Mouse (Mus musculus) left cerebral cortex, adult 18-20 months (tissue): ENCODE measurements around the gene Olfr287. TPM values are rescaled to one million over a fixed set of nuclear protein-coding genes. Genes with fewer than 3 reads are reported as not detected.

Experiments
- DNase-seq, 2 experiments: peaks; one replicate each; pipeline ENCODE4 v3.0.0; 2021 to 2022; ENCODE audit warnings: low spot score in 2 of 2, mixed read lengths in 1 of 2
- total RNA-seq, 2 experiments: library from RNA; stranded (reverse); gene quantifications; 2 replicates each; pipeline ENCODE4 v1.2.3; 2021

The Olfr287 gene
- total RNA-seq, 2 experiments from 2014 or later = 3.9 to 4.9 TPM

DNA sequence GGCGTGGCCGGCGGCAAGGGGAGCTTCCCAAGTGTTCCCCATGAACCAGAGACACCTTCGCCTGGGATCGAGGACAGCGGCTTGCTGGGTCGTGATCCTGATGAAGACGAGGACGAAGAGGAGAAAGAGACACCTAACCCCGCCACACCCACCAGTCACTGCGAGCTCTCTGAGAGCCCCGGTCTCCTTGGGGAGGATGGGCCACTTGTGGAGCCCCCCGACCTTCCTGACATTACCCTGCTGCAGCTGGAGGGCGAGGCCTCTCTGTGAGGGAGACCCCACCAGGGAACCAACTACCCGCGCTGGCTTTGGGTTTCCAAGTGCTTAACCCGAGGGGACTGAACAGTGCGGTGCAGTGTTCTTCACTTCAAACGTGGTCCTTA, 52.2 kb downstream of the Olfr287 start:
- DNase-seq = no peak

DNA sequence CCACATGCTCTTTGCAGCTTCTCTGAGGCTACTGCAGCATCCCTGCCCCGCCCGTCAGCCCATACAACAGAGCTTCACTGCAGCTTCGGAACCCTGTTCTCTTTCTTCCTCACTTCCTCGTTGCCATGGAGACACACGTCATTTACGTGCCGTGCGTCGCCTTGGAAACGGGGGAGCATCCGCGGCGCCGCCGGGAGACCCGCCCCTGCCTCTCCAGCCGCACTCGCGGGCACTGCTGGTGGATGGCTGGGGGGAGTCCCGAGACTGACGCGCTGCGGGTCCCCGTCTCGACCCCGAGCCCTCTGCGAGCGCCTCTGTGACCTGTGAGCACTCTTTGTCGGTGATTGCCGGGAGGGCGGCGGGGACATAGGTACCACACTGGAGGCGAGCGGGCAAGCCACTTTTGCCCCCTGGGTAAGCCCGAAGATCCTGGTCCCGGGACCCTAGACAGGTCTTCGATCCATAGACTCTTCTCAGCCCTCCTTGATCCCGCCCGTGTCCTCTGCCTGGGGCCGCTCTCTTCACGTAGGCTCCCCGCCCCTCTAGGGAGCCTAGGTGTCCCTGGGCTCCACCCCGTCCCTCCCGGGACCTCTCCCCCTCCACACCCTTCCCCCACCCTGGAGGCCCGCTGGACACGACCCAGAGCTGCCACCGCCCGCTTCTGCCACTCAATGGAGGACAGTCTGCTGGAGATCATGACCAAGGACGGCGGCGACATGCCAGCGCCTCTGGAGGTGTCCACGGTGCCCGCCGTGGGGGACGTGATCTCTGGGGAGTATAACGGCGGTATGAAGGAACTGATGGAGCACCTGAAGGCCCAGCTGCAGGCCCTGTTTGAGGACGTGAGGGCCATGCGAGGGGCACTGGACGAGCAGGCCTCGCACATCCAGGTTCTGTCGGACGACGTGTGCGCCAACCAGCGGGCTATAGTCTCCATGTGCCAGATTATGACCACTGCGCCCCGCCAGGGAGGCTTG, 52.9 kb downstream of the Olfr287 start:
- DNase-seq = peak; percentile 92 to 93

DNA sequence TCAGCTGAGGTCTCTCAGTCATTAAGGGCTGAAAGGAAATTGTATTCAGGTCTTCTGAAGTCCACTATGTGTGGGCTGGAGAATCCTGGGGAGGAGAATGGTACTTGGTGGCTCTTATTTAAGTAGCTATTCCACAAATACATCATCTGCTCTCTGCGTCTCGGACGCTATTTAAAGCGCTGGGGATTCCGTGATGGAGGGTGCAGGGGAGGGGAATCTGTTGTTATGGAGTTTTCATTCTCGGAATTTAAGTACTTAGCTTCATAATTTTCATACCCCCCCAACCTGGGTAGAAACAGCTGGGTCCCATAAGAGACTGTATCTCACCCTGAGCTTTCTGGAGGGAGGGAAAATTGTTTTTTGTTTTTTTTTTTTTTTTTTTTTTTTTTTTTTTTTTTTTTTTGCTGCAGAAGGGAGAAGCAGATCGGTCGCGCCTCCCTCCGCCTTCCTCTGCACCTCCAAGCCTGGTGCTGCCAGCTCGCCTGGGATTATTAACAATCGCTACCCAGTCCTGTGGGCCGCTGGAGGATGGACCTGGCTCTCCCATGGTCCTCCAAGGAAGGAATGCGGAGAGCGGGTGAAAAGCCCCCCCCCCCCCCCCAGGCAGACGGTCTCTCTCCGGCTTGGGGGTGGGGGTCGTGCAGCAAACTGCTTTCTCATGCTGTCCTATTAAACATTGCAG, 53.8 kb downstream of the Olfr287 start, which contains the start of gene Ccdc184:
Gene Ccdc184, plus strand, starts transcription at position 196 of the 682 bp plus-strand sequence.
- peak in 1 of 2 experiments; percentile 15 for DNase-seq

DNA sequence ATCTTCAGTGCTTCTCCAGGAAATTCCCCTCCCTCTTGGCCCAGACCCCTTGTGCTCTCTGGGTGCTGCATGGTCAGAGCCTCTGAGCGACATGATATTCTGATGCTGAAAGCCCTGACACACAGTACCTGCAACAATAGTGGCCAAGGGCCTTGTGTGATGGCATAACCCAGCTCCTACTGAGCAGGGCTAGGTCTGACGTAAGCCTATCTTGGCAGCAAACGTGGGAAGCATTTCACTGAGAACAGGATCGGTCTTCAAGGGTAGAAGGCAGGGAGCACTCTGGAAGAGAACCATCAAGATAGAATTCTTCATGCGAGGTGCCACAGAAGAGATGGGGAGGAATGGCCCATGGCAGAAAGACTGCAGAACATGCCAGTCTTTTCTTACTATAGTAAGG, 55.3 kb downstream of the Olfr287 start, which contains the start of gene Asb8:
Gene Asb8, minus strand, starts transcription at position 101 of the 400 bp plus-strand sequence.
- no peak for DNase-seq

DNA sequence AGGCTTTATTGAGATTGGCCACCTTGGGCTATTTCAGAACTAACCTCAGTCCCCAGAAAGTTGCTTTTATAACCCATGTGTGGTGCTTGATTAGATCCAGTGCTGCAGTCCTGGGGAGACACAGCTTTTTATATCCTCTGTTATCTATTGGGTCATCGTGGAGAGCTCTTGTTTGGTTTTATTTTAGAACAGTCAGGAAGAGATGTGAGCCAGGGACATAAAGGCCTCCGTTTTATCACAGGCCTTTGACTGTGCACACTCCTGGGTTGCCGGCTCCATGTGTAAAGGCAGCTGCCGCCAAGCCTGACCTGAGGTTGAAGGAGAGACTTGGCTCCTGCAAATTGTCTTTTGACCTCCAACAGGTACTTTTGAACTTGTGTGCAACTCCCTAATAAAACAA, 58.3 kb downstream of the Olfr287 start:
- DNase-seq = no peak

DNA sequence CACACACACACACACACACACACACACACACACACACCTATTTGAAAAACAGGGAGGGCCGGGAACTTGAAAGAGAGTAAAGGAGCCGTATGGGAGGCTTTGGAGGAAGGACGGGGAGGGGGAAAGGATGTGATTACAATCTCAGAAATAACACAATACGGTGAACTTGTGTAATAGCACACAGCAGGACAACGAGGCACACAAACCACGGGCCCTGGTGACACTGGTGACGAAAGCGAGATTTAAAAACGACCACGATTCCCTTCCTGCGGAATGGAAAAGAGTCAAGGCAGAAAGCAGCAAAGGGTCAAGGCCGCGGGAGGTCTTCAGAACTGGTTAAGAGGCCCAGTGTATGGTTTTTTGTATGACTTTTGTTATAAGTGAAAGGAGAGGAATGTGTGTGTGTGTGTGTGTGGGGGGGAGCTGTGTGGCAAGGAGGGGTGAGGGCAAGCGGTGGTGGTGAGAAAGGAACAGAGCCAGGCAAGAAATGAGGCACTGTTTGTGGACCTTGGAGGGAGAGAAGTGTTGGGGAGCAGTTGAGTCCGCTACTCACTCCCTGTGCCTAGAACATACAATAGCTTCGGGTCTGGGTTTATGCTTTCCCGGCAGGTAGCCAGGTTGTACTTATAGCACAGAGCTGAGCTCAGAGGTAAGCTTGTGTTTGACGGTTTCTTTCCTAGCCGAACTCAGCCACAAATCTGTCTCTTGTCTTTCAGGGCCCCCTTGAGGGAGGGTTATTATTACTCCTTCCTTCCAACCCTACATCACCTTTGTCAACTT, 59.6 kb downstream of the Olfr287 start:
- no peak for DNase-seq

DNA sequence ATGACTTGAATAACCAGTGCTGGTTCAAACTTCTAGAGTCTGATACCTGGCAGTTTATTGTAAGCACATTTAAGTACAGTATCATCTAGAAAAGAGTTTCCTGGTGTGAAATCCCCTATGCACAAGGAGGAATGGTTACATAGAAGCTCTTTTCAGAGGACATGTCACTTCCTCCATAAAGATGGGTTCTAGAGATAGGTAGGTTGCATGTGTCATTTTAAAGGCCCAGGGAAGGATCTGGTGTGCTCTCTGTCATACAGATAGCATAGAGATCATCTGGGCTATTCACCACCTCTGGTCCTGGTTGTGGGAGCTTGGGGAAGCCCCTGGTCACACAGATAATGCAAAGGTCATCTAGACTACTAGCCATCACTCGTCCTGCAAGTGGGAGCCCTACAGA, 63.6 kb downstream of the Olfr287 start:
- DNase-seq = no peak

Other genes with a start within 250 kb of the Olfr287 start
- gene Col2a1, start 216.4 kb downstream of the Olfr287 start, total RNA-seq = under 1 TPM; 0.86 to 0.91 TPM
- gene Pfkm, start 128.5 kb downstream of the Olfr287 start, total RNA-seq = 100 to 1,000 TPM; 399 to 431 TPM
- 10 to 100 TPM; 11.7 to 11.8 TPM for gene Senp1, start 127.3 kb downstream of the Olfr287 start, total RNA-seq
- gene Asb8, start 55.4 kb downstream of the Olfr287 start, total RNA-seq = 10 to 100 TPM; 49.5 to 53.6 TPM
- 10 to 100 TPM; 22.5 to 23.2 TPM for gene Ccdc184, start 53.9 kb downstream of the Olfr287 start, total RNA-seq
- not detected for gene Olfr288, start 25.5 kb downstream of the Olfr287 start, total RNA-seq
- gene Gm44579, start 79 bp downstream of the Olfr287 start, total RNA-seq = under 1 TPM in 1 of 2 experiments, not detected in 1; 0.37 TPM
- gene Olfr286, start 13.4 kb upstream of the Olfr287 start, total RNA-seq = not detected
- gene H1fnt, start 36.2 kb upstream of the Olfr287 start, total RNA-seq = not detected
- 1 to 10 TPM; 6.6 to 7.1 TPM for gene Zfp641, start 75.1 kb upstream of the Olfr287 start, total RNA-seq
- gene Olfr285, start 96.3 kb upstream of the Olfr287 start, total RNA-seq = not detected
- gene Olfr284, start 119.9 kb upstream of the Olfr287 start, total RNA-seq = not detected
- gene Olfr283, start 159.9 kb upstream of the Olfr287 start, total RNA-seq = not detected
- not detected for gene Olfr282, start 210.2 kb upstream of the Olfr287 start, total RNA-seq
- not detected for gene Olfr281, start 231.5 kb upstream of the Olfr287 start, total RNA-seq
- not detected for gene OR5BS1P, start 248.8 kb upstream of the Olfr287 start, total RNA-seq